25 mouse cellular contexts compared by ENCODE assay signal in genomic region chr1:81784305-81784704, GRCm38 (mm10).
"Had no signal": no experiment of that assay in that cellular context is flagged by ENCODE, and none has a peak within 500 bp of the region (broad histone marks: within the 10 kb centered on the region; RNA-seq: fewer than 3 reads in every experiment).

No protein-coding gene starts in this region.

- H3K9ac ChIP-seq: embryonic facial prominence, embryonic 12.5 days; embryonic facial prominence, embryonic 13.5 days; embryonic facial prominence, embryonic 15.5 days; forebrain, embryonic 12.5 days; forebrain, embryonic 13.5 days; forebrain, embryonic 15.5 days; forebrain, postnatal 0 days had no signal

- DNase-seq: cerebellum, adult 9-11 months; cerebellum, postnatal 10 days; cerebellum, postnatal 14 days; cerebellum, postnatal 25 days; cerebellum, postnatal 36 days; embryo, embryonic 11 days; forebrain, postnatal 0 days; gastrocnemius, adult 2 months; gastrocnemius, postnatal 10 days; gastrocnemius, postnatal 14 days; gastrocnemius, postnatal 25 days; gastrocnemius, postnatal 36 days; heart, adult 11 months; heart, adult 18-20 months; heart, adult 2 months had no signal

- H3K9me3 ChIP-seq: embryonic facial prominence, embryonic 10.5 days; embryonic facial prominence, embryonic 12.5 days; embryonic facial prominence, embryonic 13.5 days; embryonic facial prominence, embryonic 15.5 days; forebrain, embryonic 10.5 days; forebrain, embryonic 12.5 days; forebrain, embryonic 13.5 days; forebrain, embryonic 15.5 days; heart, embryonic 10.5 days had no signal

- H3K27me3 ChIP-seq: embryonic facial prominence, embryonic 12.5 days; embryonic facial prominence, embryonic 13.5 days; embryonic facial prominence, embryonic 15.5 days; forebrain, embryonic 12.5 days; forebrain, embryonic 13.5 days; forebrain, embryonic 15.5 days had no signal

- H3K27ac ChIP-seq: embryonic facial prominence, embryonic 10.5 days; embryonic facial prominence, embryonic 12.5 days; embryonic facial prominence, embryonic 13.5 days; embryonic facial prominence, embryonic 15.5 days; forebrain, embryonic 10.5 days; forebrain, embryonic 12.5 days; forebrain, embryonic 13.5 days; forebrain, embryonic 15.5 days; gastrocnemius, adult 2 months; heart, adult 2 months; heart, embryonic 10.5 days had no signal

- H3K4me2 ChIP-seq: embryonic facial prominence, embryonic 12.5 days; embryonic facial prominence, embryonic 13.5 days; embryonic facial prominence, embryonic 15.5 days; forebrain, embryonic 12.5 days; forebrain, embryonic 13.5 days; forebrain, embryonic 15.5 days had no signal

- H3K4me1 ChIP-seq: embryonic facial prominence, embryonic 10.5 days; embryonic facial prominence, embryonic 12.5 days; embryonic facial prominence, embryonic 13.5 days; embryonic facial prominence, embryonic 15.5 days; forebrain, embryonic 10.5 days; forebrain, embryonic 12.5 days; forebrain, embryonic 13.5 days; forebrain, embryonic 15.5 days; heart, embryonic 10.5 days had no signal

- H3K4me3 ChIP-seq: embryonic facial prominence, embryonic 10.5 days; embryonic facial prominence, embryonic 12.5 days; embryonic facial prominence, embryonic 13.5 days; embryonic facial prominence, embryonic 15.5 days; erythroblast, embryonic 14.5 days; forebrain, embryonic 10.5 days; forebrain, embryonic 12.5 days; forebrain, embryonic 13.5 days; forebrain, embryonic 15.5 days; gastrocnemius, adult 2 months; heart, adult 2 months; heart, embryonic 10.5 days had no signal

- H3K36me3 ChIP-seq: embryonic facial prominence, embryonic 10.5 days; embryonic facial prominence, embryonic 12.5 days; embryonic facial prominence, embryonic 13.5 days; embryonic facial prominence, embryonic 15.5 days; forebrain, embryonic 10.5 days; forebrain, embryonic 12.5 days; forebrain, embryonic 15.5 days; heart, embryonic 10.5 days had no signal
